Mouse (Mus musculus): ENCODE results near the gene Zfp704. TPM values are rescaled to one million over a fixed set of nuclear protein-coding genes. Genes with fewer than 3 reads are reported as not detected.

The Zfp704 gene
- polyA plus RNA-seq, 1 experiment, result 1.7 TPM

GRCm38 (mm10) chr3:9544421-9544820 lies 65.5 kb downstream of the Zfp704 start:
- Histone ChIP-seq H3K79me2 (ENCODE audit: control insufficient read depth, insufficient read depth) (no peaks in the 10 kb centered on the region), H3K27me3 (ENCODE audit: control insufficient read depth, insufficient read depth, insufficient read length) (no peaks in the 10 kb centered on the region), H3ac (ENCODE audit: control insufficient read depth, insufficient read length, low read depth) (no peak overlapping the region), H3K79me3 (ENCODE audit: low read depth) (no peaks in the 10 kb centered on the region), H3K4me3 (ENCODE audit: insufficient read depth, poor library complexity, severe bottlenecking) (no peak overlapping the region), H3K36me3 (ENCODE audit: control insufficient read depth, insufficient read depth) (no peaks in the 10 kb centered on the region)
- no peak for TF ChIP-seq FOSL1 (IDR thresholded peaks at IDR 0.05; ENCODE audit: insufficient read depth, low read length, poor library complexity, severe bottlenecking)

GRCm38 (mm10) chr3:9543916-9544315 lies 66.0 kb downstream of the Zfp704 start:
- TF ChIP-seq USF1 (IDR thresholded peaks at IDR 0.05; ENCODE audit: low read depth), result no peak
- no peak for TF ChIP-seq CTCF (IDR thresholded peaks at IDR 0.05; ENCODE audit: control insufficient read depth, insufficient read depth, insufficient read length)
- TF ChIP-seq MAX (IDR thresholded peaks at IDR 0.05), result no peak
- TF ChIP-seq FOSL1 (IDR thresholded peaks at IDR 0.05; ENCODE audit: insufficient read depth, low read length, poor library complexity, severe bottlenecking), result no peak
- no peak for TF ChIP-seq MYOD1 (IDR thresholded peaks at IDR 0.05; ENCODE audit: control insufficient read depth, insufficient read length, low read depth)
- TF ChIP-seq CEBPB (IDR thresholded peaks at IDR 0.05; ENCODE audit: low read depth), result no peak
- no peak for TF ChIP-seq MYOG (IDR thresholded peaks at IDR 0.05; ENCODE audit: control insufficient read depth, extremely low read depth, insufficient read length)
- Histone ChIP-seq H3K27me3 (ENCODE audit: control insufficient read depth, insufficient read depth, insufficient read length) (no peaks in the 10 kb centered on the region), H3K79me2 (ENCODE audit: control insufficient read depth, insufficient read depth) (no peaks in the 10 kb centered on the region), H3K36me3 (ENCODE audit: control insufficient read depth, insufficient read depth) (no peaks in the 10 kb centered on the region), H3K79me3 (ENCODE audit: low read depth) (no peaks in the 10 kb centered on the region), H3ac (ENCODE audit: control insufficient read depth, insufficient read length, low read depth) (no peak overlapping the region), H3K4me3 (ENCODE audit: insufficient read depth, poor library complexity, severe bottlenecking) (no peak overlapping the region)

DNA sequence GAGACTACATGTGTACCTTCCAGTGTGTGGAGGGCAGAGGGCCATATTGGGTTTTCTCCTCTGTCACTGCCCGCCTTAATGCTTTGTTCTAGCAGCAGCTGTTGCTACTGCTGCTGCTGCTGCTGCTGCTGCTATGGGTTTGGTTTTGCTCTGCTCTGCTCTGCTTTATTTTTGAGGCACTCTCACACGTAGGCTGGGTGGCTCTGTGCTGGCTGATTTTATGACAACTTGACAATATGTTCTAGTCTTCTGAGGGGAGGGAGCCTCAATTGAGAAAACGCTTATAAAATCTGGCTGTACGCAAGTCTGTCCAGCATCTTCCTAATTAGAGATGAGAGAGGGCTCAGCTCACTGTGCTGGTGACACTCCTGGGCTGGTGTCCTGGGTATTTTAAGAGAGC lies 66.4 kb downstream of the Zfp704 start:
- TF ChIP-seq FOSL1 (IDR thresholded peaks at IDR 0.05; ENCODE audit: insufficient read depth, low read length, poor library complexity, severe bottlenecking), result no peak
- TF ChIP-seq MYOG (IDR thresholded peaks at IDR 0.05; ENCODE audit: control insufficient read depth, extremely low read depth, insufficient read length), result no peak
- no peak for TF ChIP-seq MYOD1 (IDR thresholded peaks at IDR 0.05; ENCODE audit: control insufficient read depth, insufficient read length, low read depth)
- no peak for TF ChIP-seq USF1 (IDR thresholded peaks at IDR 0.05; ENCODE audit: low read depth)
- no peak for TF ChIP-seq MAX (IDR thresholded peaks at IDR 0.05)
- no peak for TF ChIP-seq CEBPB (IDR thresholded peaks at IDR 0.05; ENCODE audit: low read depth)
- no peak for TF ChIP-seq CTCF (IDR thresholded peaks at IDR 0.05; ENCODE audit: control insufficient read depth, insufficient read depth, insufficient read length)
- Histone ChIP-seq H3K79me3 (ENCODE audit: low read depth) (no peaks in the 10 kb centered on the region), H3K4me3 (ENCODE audit: insufficient read depth, poor library complexity, severe bottlenecking) (no peak overlapping the region), H3ac (ENCODE audit: control insufficient read depth, insufficient read length, low read depth) (no peak overlapping the region), H3K27me3 (ENCODE audit: control insufficient read depth, insufficient read depth, insufficient read length) (no peaks in the 10 kb centered on the region), H3K79me2 (ENCODE audit: control insufficient read depth, insufficient read depth) (no peaks in the 10 kb centered on the region), H3K36me3 (ENCODE audit: control insufficient read depth, insufficient read depth) (no peaks in the 10 kb centered on the region)

DNA sequence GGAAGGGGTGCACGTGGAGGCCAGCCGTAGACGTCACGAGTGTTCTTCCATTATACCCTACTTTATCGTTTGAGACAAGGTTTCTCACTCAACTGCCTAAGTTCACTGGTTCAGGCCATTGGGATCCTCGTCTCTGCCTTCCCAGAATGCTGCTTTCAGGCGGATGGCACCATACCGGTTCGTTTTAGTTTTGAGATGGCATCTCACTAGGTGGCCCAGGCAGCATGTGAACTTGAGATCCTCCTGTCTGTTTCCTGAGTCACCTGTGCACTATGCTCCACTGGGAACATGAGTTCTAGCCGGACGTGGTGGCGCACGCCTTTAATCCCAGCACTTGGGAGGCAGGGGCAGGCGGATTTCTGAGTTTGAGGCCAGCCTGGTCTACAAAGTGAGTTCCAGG lies 68.3 kb downstream of the Zfp704 start:
- Histone ChIP-seq H3ac (ENCODE audit: control insufficient read depth, insufficient read length, low read depth) (no peak overlapping the region), H3K27me3 (ENCODE audit: control insufficient read depth, insufficient read depth, insufficient read length) (no peaks in the 10 kb centered on the region), H3K4me3 (ENCODE audit: insufficient read depth, poor library complexity, severe bottlenecking) (no peak overlapping the region), H3K36me3 (ENCODE audit: control insufficient read depth, insufficient read depth) (no peaks in the 10 kb centered on the region), H3K79me2 (ENCODE audit: control insufficient read depth, insufficient read depth) (no peaks in the 10 kb centered on the region), H3K79me3 (ENCODE audit: low read depth) (no peaks in the 10 kb centered on the region)
- TF ChIP-seq USF1 (IDR thresholded peaks at IDR 0.05; ENCODE audit: low read depth), result no peak
- TF ChIP-seq CTCF (IDR thresholded peaks at IDR 0.05; ENCODE audit: control insufficient read depth, insufficient read depth, insufficient read length), result no peak
- TF ChIP-seq MYOD1 (IDR thresholded peaks at IDR 0.05; ENCODE audit: control insufficient read depth, insufficient read length, low read depth), result no peak
- TF ChIP-seq CEBPB (IDR thresholded peaks at IDR 0.05; ENCODE audit: low read depth), result no peak
- no peak for TF ChIP-seq MYOG (IDR thresholded peaks at IDR 0.05; ENCODE audit: control insufficient read depth, extremely low read depth, insufficient read length)
- TF ChIP-seq FOSL1 (IDR thresholded peaks at IDR 0.05; ENCODE audit: insufficient read depth, low read length, poor library complexity, severe bottlenecking), result no peak
- TF ChIP-seq MAX (IDR thresholded peaks at IDR 0.05), result no peak

DNA sequence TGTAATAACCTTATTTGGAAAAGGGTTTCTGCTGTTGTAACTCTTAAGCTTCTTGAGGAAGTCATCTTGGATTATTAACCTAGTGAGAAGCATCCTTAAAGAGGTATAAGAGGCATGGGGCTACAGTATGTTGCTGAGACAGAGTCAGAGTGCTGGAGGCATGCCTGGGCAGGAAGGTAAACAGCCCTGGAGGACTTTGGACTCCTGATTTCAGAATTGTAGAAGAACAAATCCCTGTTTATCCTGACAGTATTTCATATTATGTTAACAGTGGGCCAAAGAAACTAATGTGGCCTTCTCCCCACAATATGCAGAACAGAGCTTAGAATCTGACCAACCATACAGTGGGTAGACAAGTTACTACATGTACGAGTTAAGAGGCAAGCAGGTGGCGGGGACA lies 71.4 kb downstream of the Zfp704 start:
- no peaks in the 10 kb centered on the region for H3K79me3 ChIP-seq (ENCODE audit: low read depth)
- no peak for TF ChIP-seq FOSL1 (IDR thresholded peaks at IDR 0.05; ENCODE audit: insufficient read depth, low read length, poor library complexity, severe bottlenecking)
- no peak for TF ChIP-seq USF1 (IDR thresholded peaks at IDR 0.05; ENCODE audit: low read depth)
- TF ChIP-seq MYOG (IDR thresholded peaks at IDR 0.05; ENCODE audit: control insufficient read depth, extremely low read depth, insufficient read length), result no peak
- TF ChIP-seq MAX (IDR thresholded peaks at IDR 0.05), result no peak
- no peak for TF ChIP-seq CTCF (IDR thresholded peaks at IDR 0.05; ENCODE audit: control insufficient read depth, insufficient read depth, insufficient read length)
- no peak for TF ChIP-seq CEBPB (IDR thresholded peaks at IDR 0.05; ENCODE audit: low read depth)
- no peak for TF ChIP-seq MYOD1 (IDR thresholded peaks at IDR 0.05; ENCODE audit: control insufficient read depth, insufficient read length, low read depth)
- no peaks in the 10 kb centered on the region for H3K27me3 ChIP-seq (ENCODE audit: control insufficient read depth, insufficient read depth, insufficient read length)
- no peak overlapping the region for H3ac ChIP-seq (ENCODE audit: control insufficient read depth, insufficient read length, low read depth)
- no peaks in the 10 kb centered on the region for H3K36me3 ChIP-seq (ENCODE audit: control insufficient read depth, insufficient read depth)
- H3K4me3 ChIP-seq (ENCODE audit: insufficient read depth, poor library complexity, severe bottlenecking), result no peak overlapping the region
- no peaks in the 10 kb centered on the region for H3K79me2 ChIP-seq (ENCODE audit: control insufficient read depth, insufficient read depth)

DNA sequence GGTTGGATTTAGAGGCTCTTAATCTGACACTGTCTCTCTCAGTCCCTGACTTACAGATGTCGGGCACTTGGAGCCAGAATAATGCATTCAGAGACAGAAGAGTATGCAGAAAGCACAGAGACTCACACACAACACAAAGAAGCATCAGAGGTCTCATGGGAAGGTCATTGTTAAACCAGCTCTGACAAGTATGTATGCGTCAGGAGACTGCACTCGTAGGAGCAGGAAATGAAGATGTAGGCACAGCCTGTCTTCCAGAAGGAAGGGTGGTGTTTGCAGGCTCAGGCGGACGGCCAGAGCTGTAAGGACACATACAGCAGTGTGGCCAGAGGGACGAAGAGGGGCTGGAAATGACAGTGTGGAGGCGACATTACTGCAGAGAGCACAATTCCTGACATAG lies 72.0 kb downstream of the Zfp704 start:
- no peak overlapping the region for H3ac ChIP-seq (ENCODE audit: control insufficient read depth, insufficient read length, low read depth)
- no peaks in the 10 kb centered on the region for H3K79me2 ChIP-seq (ENCODE audit: control insufficient read depth, insufficient read depth)
- TF ChIP-seq FOSL1 (IDR thresholded peaks at IDR 0.05; ENCODE audit: insufficient read depth, low read length, poor library complexity, severe bottlenecking) (no peak), MYOD1 (IDR thresholded peaks at IDR 0.05; ENCODE audit: control insufficient read depth, insufficient read length, low read depth) (no peak), CTCF (IDR thresholded peaks at IDR 0.05; ENCODE audit: control insufficient read depth, insufficient read depth, insufficient read length) (no peak), USF1 (IDR thresholded peaks at IDR 0.05; ENCODE audit: low read depth) (no peak), MYOG (IDR thresholded peaks at IDR 0.05; ENCODE audit: control insufficient read depth, extremely low read depth, insufficient read length) (no peak), CEBPB (IDR thresholded peaks at IDR 0.05; ENCODE audit: low read depth) (no peak), MAX (IDR thresholded peaks at IDR 0.05) (no peak)
- H3K4me3 ChIP-seq (ENCODE audit: insufficient read depth, poor library complexity, severe bottlenecking), result no peak overlapping the region
- H3K36me3 ChIP-seq (ENCODE audit: control insufficient read depth, insufficient read depth), result no peaks in the 10 kb centered on the region
- H3K79me3 ChIP-seq (ENCODE audit: low read depth), result no peaks in the 10 kb centered on the region
- H3K27me3 ChIP-seq (ENCODE audit: control insufficient read depth, insufficient read depth, insufficient read length), result no peaks in the 10 kb centered on the region

Data from C2C12 (cell line).